Mouse (Mus musculus): Measurements from ENCODE around the gene Klb.

The Klb gene

DNA sequence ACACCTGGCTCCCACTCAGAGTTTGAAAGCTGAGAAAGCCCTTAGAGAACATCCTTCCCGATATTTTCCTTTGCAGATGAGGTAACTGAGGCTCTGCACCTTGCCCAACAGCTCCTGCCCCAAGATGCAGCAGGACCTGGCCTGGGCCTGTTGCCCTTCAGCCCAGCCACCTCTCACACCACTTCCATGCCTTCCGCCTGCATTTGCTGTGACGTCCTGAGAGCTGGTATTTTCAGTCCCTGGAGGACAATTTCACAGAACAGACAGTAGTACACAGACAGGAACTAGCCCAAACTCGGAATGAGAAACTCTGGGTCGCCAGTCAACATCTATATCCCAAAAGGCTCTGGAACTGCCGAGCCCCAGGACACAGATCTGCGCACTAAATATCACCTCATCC is 26.6 kb downstream of the Klb start:
- DNase-seq (ENCODE audit: low read depth, low spot score) = no peak

DNA sequence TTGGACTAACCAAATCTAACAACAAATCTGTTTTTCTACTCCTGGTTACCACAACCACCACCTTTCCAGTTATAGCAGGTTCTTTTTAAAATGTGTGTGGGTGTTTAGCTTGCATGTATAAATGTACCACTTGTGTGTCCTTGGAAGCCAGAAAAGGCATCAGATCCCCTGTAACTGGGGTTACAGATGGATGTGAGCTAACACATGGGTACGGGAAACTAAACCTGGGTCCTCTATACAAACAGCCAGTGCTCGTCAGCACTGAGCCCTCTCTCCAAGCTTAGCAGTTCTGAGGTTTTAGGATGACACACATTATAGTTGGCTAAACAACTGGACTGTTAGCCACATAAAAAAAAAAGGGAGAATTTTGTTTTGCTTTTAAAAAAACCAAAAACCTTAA is 37.6 kb downstream of the Klb start:
- DNase-seq (ENCODE audit: low read depth, low spot score) = no peak

- no peak for DNase-seq (ENCODE audit: low read depth, low spot score)
These were observed 39.1 kb downstream of the Klb start for GRCm38 (mm10) chr5:65387008-65387867.

DNA sequence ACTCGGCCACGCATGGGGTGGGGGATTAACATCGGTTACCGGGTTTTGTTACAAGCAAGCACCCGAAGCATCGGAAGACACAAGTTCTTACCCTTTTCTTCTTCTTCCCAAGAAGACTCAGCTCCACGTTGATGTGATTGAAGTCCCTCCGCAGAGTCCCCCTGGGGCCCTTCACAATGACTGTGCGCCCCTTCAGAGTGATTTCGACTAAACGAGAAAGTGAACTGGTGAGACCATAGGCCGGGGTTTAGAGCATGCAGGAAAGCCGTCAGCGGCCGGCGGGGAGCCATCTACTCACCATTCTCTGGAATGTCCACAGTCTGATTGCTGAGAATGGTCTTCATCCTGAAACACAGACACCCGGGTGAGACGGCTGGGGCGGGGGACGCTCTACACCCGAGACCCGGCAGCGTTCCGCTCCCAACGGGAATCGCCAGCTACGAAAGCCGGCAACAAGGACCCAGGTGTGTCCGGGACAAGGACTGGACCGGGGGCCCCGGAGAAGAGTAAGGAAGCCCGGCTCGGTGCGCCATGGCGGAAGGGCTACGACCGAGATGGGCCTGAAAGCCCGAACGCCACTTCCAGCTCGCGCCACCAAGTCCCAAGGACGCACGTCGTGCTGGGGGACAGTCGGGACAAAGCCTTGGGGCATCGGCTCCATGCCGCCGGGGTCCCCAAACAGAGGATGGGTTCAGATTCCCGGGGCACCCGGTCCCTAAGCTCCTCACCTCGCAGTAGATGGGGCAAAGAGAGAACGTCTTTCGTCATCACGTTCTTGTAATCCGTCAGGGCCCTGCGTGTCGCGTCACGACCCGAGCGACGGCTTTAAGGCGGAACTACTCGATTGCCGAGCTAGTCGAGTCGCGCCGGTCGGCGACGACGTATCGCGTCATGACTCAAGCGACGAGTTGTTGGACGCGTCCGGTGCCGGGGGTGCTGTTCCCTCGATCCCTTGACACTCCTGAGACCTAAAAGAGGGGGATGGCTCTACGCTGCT is 42.8 kb downstream of the Klb start, which contains the start of the genes Rpl9 and Lias:
Gene Rpl9, minus strand, starts transcription at position 797 of the 997 bp plus-strand sequence.
Gene Lias, plus strand, starts transcription at position 850 of the 997 bp plus-strand sequence.
- peak; percentile 93 for DNase-seq (ENCODE audit: low read depth, low spot score)

- no peak for DNase-seq (ENCODE audit: low read depth, low spot score)
These were observed 43.6 kb downstream of the Klb start for GRCm38 (mm10) chr5:65391753-65392152.

GRCm38 (mm10) chr5:65394425-65394824 is 46.3 kb downstream of the Klb start:
- DNase-seq (ENCODE audit: low read depth, low spot score) = no peak

GRCm38 (mm10) chr5:65401251-65401994 is 53.3 kb downstream of the Klb start:
- no peak for DNase-seq (ENCODE audit: low read depth, low spot score)

- DNase-seq (ENCODE audit: low read depth, low spot score) = no peak
These were observed 59.9 kb downstream of the Klb start for GRCm38 (mm10) chr5:65407989-65408388.

- no peak for DNase-seq (ENCODE audit: low read depth, low spot score)
These were observed 67.7 kb downstream of the Klb start for GRCm38 (mm10) chr5:65415653-65416458.

- DNase-seq (ENCODE audit: low read depth, low spot score) = no peak
These were observed 71.0 kb downstream of the Klb start for GRCm38 (mm10) chr5:65419136-65419535.

DNA sequence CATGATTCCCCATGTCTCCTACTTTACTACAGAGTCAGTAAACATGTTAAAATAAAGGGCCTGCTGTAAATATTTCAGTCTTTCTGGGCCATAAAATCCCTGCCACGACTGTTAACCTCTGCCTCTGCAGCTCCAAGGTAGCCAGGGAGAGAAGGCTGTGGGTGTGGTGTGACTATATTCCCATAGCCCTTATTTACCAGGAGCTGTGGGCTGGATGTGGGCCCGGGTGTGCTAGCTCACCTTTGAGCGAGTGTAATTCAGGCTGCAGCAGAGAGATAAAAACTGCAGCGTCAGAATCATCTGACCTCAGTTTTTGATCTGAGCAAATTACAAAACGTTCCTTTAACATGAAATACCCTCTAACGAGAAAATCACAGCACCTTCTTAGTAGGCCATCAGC is 72.7 kb downstream of the Klb start:
- no peak for DNase-seq (ENCODE audit: low read depth, low spot score)

- DNase-seq (ENCODE audit: low read depth, low spot score) = no peak
These were observed 74.7 kb downstream of the Klb start for GRCm38 (mm10) chr5:65422803-65423202.

GRCm38 (mm10) chr5:65424215-65424614 is 76.1 kb downstream of the Klb start:
- DNase-seq (ENCODE audit: low read depth, low spot score) = no peak

GRCm38 (mm10) chr5:65425251-65425650 is 77.1 kb downstream of the Klb start:
- no peak for DNase-seq (ENCODE audit: low read depth, low spot score)

DNA sequence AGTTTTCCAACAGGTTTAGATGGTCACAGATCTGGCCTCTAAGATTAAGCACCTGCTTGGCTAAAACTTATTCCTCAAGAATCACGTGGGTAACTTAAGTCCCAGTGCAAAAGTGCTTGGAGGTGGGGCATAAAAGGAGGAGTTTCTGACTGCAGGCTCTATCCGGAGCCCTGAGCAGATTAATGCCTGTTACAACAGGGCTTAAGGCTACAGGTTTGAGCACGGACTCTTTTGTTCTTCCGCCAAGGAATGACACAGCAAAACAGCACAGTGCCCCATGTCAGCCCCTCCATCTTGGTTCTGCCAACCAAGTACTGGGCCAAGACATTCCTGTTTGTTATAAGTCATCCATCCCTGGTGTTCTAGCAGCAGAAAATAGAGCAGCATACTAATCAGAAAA is 80.2 kb downstream of the Klb start:
- no peak for DNase-seq (ENCODE audit: low read depth, low spot score)

DNA sequence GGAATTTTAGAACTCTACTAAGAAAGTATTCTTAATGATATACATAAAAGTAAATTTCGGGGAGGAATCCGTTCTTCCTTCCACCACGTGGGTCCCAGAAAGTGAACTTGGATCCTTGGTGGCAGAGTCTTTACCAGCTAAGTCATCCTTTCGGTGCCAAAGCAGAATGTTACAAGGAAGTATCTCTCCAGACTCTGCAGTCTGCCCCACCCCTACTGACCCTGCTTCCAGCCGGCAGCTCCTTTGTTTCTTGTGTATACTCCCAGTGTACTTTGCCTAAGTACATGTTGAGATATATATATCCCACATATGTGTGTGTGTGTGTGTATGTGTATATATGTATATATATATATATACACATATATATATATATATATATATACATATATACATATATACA is 81.3 kb downstream of the Klb start:
- no peak for DNase-seq (ENCODE audit: low read depth, low spot score)

Data from brain, embryonic 18.5 days (tissue).